Mouse (Mus musculus): ENCODE results near the gene Fam124a. TPM values are rescaled to one million over a fixed set of nuclear protein-coding genes. Genes with fewer than 3 reads are reported as not detected.

Fam124a gene
- polyA plus RNA-seq, 1 experiment from 2014 or later: 4.7 TPM

- no peak for ATAC-seq (replicated peaks; ENCODE audit: low FRiP score, low read depth)
- no peak overlapping the region for H3K9ac ChIP-seq (ENCODE audit: low read depth, low read length)
- no peak overlapping the region for H3K27ac ChIP-seq
- H3K4me3 ChIP-seq (replicated peaks; ENCODE audit: low read depth, low read length): no peak overlapping the region
- H3K27me3 ChIP-seq (ENCODE audit: insufficient read depth, low read length): no peaks in the 10 kb centered on the region
- no peaks in the 10 kb centered on the region for H3K4me1 ChIP-seq (replicated peaks; ENCODE audit: insufficient read depth, low read length)
- 75% methylated on average over 3 of the region's 3 CpGs for WGBS
- TF ChIP-seq CTCF (IDR thresholded peaks at IDR 0.05; ENCODE audit: low read depth): no peak
- no peak for DNase-seq (ENCODE audit: low spot score)
- no peaks in the 10 kb centered on the region for H3K36me3 ChIP-seq (ENCODE audit: insufficient read depth, low read length)
- H3K4me2 ChIP-seq (ENCODE audit: low read length): no peak overlapping the region
- H3K9me3 ChIP-seq (replicated peaks; ENCODE audit: low read length): no peaks in the 10 kb centered on the region
These were observed 15.7 kb upstream of the Fam124a start for GRCm38 (mm10) chr14:62539834-62540233.

GRCm38 (mm10) chr14:62541751-62542150 is 13.8 kb upstream of the Fam124a start:
- no peaks in the 10 kb centered on the region for H3K4me1 ChIP-seq (replicated peaks; ENCODE audit: insufficient read depth, low read length)
- no peak overlapping the region for H3K4me3 ChIP-seq (replicated peaks; ENCODE audit: low read depth, low read length)
- H3K9ac ChIP-seq (ENCODE audit: low read depth, low read length): no peak overlapping the region
- no peak overlapping the region for H3K4me2 ChIP-seq (ENCODE audit: low read length)
- DNase-seq (ENCODE audit: low spot score): no peak
- no peak for ATAC-seq (replicated peaks; ENCODE audit: low FRiP score, low read depth)
- H3K36me3 ChIP-seq (ENCODE audit: insufficient read depth, low read length): no peaks in the 10 kb centered on the region
- no peaks in the 10 kb centered on the region for H3K27me3 ChIP-seq (ENCODE audit: insufficient read depth, low read length)
- no peak overlapping the region for H3K27ac ChIP-seq
- 83% methylated on average over 1 of the region's 1 CpGs for WGBS
- no peaks in the 10 kb centered on the region for H3K9me3 ChIP-seq (replicated peaks; ENCODE audit: low read length)
- TF ChIP-seq CTCF (IDR thresholded peaks at IDR 0.05; ENCODE audit: low read depth): no peak

GRCm38 (mm10) chr14:62546296-62546695 is 9.2 kb upstream of the Fam124a start:
- Histone ChIP-seq H3K9me3 (replicated peaks; ENCODE audit: low read length) (no peaks in the 10 kb centered on the region), H3K4me3 (replicated peaks; ENCODE audit: low read depth, low read length) (no peak overlapping the region), H3K36me3 (ENCODE audit: insufficient read depth, low read length) (no peaks in the 10 kb centered on the region), H3K27me3 (ENCODE audit: insufficient read depth, low read length) (no peaks in the 10 kb centered on the region), H3K4me2 (ENCODE audit: low read length) (no peak overlapping the region), H3K27ac (no peak overlapping the region), H3K4me1 (replicated peaks; ENCODE audit: insufficient read depth, low read length) (no peaks in the 10 kb centered on the region), H3K9ac (ENCODE audit: low read depth, low read length) (no peak overlapping the region)
- TF ChIP-seq CTCF (IDR thresholded peaks at IDR 0.05; ENCODE audit: low read depth): no peak
- WGBS: 89% methylated on average over 6 of the region's 6 CpGs
- no peak for ATAC-seq (replicated peaks; ENCODE audit: low FRiP score, low read depth)
- DNase-seq (ENCODE audit: low spot score): no peak

- no peaks in the 10 kb centered on the region for H3K4me1 ChIP-seq (replicated peaks; ENCODE audit: insufficient read depth, low read length)
- 26% methylated on average over 4 of the region's 4 CpGs for WGBS
- no peak overlapping the region for H3K27ac ChIP-seq
- no peaks in the 10 kb centered on the region for H3K9me3 ChIP-seq (replicated peaks; ENCODE audit: low read length)
- H3K36me3 ChIP-seq (ENCODE audit: insufficient read depth, low read length): no peaks in the 10 kb centered on the region
- H3K27me3 ChIP-seq (ENCODE audit: insufficient read depth, low read length): no peaks in the 10 kb centered on the region
- no peak for ATAC-seq (replicated peaks; ENCODE audit: low FRiP score, low read depth)
- no peak for TF ChIP-seq CTCF (IDR thresholded peaks at IDR 0.05; ENCODE audit: low read depth)
- H3K4me3 ChIP-seq (replicated peaks; ENCODE audit: low read depth, low read length): no peak overlapping the region
- DNase-seq (ENCODE audit: low spot score): no peak
- H3K9ac ChIP-seq (ENCODE audit: low read depth, low read length): no peak overlapping the region
- H3K4me2 ChIP-seq (ENCODE audit: low read length): no peak overlapping the region
These were observed 8.8 kb upstream of the Fam124a start for GRCm38 (mm10) chr14:62546746-62547145.

- ATAC-seq (replicated peaks; ENCODE audit: low FRiP score, low read depth) (no peak), DNase-seq (ENCODE audit: low spot score) (no peak)
- Histone ChIP-seq H3K4me3 (replicated peaks; ENCODE audit: low read depth, low read length) (no peak overlapping the region), H3K27me3 (ENCODE audit: insufficient read depth, low read length) (no peaks in the 10 kb centered on the region), H3K4me1 (replicated peaks; ENCODE audit: insufficient read depth, low read length) (no peaks in the 10 kb centered on the region), H3K9ac (ENCODE audit: low read depth, low read length) (no peak overlapping the region), H3K4me2 (ENCODE audit: low read length) (no peak overlapping the region), H3K36me3 (ENCODE audit: insufficient read depth, low read length) (no peaks in the 10 kb centered on the region), H3K27ac (no peak overlapping the region), H3K9me3 (replicated peaks; ENCODE audit: low read length) (no peaks in the 10 kb centered on the region)
- TF ChIP-seq CTCF (IDR thresholded peaks at IDR 0.05; ENCODE audit: low read depth): no peak
- 24% methylated on average over 4 of the region's 4 CpGs for WGBS
These were observed 5.4 kb upstream of the Fam124a start for GRCm38 (mm10) chr14:62550121-62550520.

- no peak for DNase-seq (ENCODE audit: low spot score)
These were observed 2.8 kb upstream of the Fam124a start for GRCm38 (mm10) chr14:62552771-62553170.

GRCm38 (mm10) chr14:62553786-62554185 is 1.8 kb upstream of the Fam124a start:
- no peak for DNase-seq (ENCODE audit: low spot score)
- H3K36me3 ChIP-seq (ENCODE audit: insufficient read depth, low read length): no peaks in the 10 kb centered on the region
- H3K4me1 ChIP-seq (replicated peaks; ENCODE audit: insufficient read depth, low read length): peaks cover 6% of the 10 kb centered on the region; the same call in 1 of the 2 replicates
- no peaks in the 10 kb centered on the region for H3K27me3 ChIP-seq (ENCODE audit: insufficient read depth, low read length)
- 83% methylated on average over 5 of the region's 5 CpGs for WGBS
- TF ChIP-seq CTCF (IDR thresholded peaks at IDR 0.05; ENCODE audit: low read depth): no peak
- H3K9ac ChIP-seq (ENCODE audit: low read depth, low read length): no peak overlapping the region
- no peak overlapping the region for H3K4me2 ChIP-seq (ENCODE audit: low read length)
- ATAC-seq (replicated peaks; ENCODE audit: low FRiP score, low read depth): no peak
- H3K4me3 ChIP-seq (replicated peaks; ENCODE audit: low read depth, low read length): no peak overlapping the region
- no peaks in the 10 kb centered on the region for H3K9me3 ChIP-seq (replicated peaks; ENCODE audit: low read length)
- H3K27ac ChIP-seq: no peak overlapping the region

More at GRCm38 (mm10) chr14:62552771-62553170, 2.8 kb upstream of the Fam124a start:
- H3K9ac ChIP-seq (ENCODE audit: low read depth, low read length): no peak overlapping the region
- WGBS: 88% methylated on average over 4 of the region's 4 CpGs
- H3K4me1 ChIP-seq (replicated peaks; ENCODE audit: insufficient read depth, low read length): peaks cover 6% of the 10 kb centered on the region; the same call in 1 of the 2 replicates
- TF ChIP-seq CTCF (IDR thresholded peaks at IDR 0.05; ENCODE audit: low read depth): no peak
- H3K4me2 ChIP-seq (ENCODE audit: low read length): no peak overlapping the region
- no peaks in the 10 kb centered on the region for H3K36me3 ChIP-seq (ENCODE audit: insufficient read depth, low read length)
- no peaks in the 10 kb centered on the region for H3K27me3 ChIP-seq (ENCODE audit: insufficient read depth, low read length)
- H3K4me3 ChIP-seq (replicated peaks; ENCODE audit: low read depth, low read length): no peak overlapping the region
- no peak for ATAC-seq (replicated peaks; ENCODE audit: low FRiP score, low read depth)
- no peak overlapping the region for H3K27ac ChIP-seq
- no peaks in the 10 kb centered on the region for H3K9me3 ChIP-seq (replicated peaks; ENCODE audit: low read length)

Measured in kidney, postnatal 0 days (tissue).